Mouse (Mus musculus): Measurements from ENCODE around the gene Nisch. TPM values are rescaled to one million over a fixed set of nuclear protein-coding genes. Genes with fewer than 3 reads are reported as not detected.

Nisch gene
- total RNA-seq, 2 experiments from 2014 or later = 257 to 319 TPM

DNA sequence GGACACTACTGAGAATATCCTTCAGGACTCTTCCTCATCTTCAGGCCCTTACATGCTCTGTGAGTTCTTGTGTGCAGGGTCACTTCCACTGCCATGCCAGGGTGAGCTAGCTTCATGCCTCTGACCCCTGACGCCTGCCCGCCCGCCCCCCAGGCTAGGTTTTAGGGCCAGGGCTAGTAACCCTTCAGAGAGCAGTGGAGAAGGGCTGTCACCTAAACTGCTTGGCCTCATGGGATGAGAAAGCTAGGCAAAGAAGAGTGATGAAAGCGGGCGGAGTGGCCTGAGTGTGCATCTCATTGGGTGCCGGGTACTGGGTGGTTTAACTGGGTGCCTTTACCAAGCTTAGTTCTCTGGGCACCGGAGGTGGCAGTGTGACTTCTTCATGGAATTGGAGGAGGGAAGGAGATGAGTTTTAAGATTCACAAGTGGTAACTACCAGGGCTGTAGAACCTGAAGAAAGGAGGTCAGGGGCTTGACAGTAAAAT, 84.2 kb downstream of the Nisch start:
- peak in 1 of 2 experiments; percentile 14 for DNase-seq (ENCODE audit: low spot score in 2 of 2)

DNA sequence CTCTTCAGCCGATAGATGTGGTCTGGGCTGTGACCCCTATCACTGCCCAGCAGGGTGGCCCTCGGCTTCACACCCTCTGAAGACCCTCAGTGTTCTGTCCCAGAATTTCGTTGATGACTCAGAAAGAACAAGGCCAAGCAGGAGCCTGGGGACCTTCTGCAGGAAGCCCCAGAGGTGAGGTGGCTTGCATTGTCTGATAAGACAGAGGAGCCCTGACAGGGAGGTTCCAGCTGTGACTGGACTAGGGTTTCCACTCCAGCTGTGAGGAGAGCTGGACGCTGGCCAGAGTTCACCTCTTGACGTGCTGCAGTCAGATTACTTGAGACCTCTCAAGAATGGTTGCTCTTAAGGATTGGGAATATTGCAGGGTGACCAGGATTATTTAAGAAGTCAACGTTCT, 84.7 kb downstream of the Nisch start:
- peak in 1 of 2 experiments; percentile 22 for DNase-seq (ENCODE audit: low spot score in 2 of 2)

DNA sequence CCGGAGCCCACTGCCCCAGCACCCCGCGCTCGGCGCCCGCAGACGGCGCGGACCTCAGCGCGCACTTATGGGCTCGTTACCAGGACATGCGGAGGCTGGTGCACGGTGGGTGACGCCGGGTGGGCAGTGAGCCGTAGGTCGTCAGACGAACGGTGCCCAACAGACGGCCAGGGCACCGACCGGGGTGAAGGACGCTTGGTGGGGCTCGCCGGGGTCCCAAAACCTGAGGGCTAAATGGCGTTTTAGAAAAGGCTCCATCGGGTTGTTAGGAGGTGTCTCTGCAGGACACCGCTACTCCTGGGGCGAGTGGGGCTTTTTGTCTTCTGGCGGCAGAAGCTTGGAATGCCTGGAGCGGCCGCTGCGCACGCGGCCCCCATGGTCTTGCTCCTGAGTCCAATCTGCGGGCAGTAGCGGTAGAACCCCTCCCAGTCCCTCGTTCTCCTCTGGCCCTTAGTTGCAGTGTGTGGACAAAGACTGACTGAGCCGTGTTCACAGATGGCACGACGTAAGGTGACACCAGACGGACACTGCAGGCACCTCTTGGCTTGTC, 85.4 kb downstream of the Nisch start:
- peak in 1 of 2 experiments; percentile 33 for DNase-seq (ENCODE audit: low spot score in 2 of 2)

DNA sequence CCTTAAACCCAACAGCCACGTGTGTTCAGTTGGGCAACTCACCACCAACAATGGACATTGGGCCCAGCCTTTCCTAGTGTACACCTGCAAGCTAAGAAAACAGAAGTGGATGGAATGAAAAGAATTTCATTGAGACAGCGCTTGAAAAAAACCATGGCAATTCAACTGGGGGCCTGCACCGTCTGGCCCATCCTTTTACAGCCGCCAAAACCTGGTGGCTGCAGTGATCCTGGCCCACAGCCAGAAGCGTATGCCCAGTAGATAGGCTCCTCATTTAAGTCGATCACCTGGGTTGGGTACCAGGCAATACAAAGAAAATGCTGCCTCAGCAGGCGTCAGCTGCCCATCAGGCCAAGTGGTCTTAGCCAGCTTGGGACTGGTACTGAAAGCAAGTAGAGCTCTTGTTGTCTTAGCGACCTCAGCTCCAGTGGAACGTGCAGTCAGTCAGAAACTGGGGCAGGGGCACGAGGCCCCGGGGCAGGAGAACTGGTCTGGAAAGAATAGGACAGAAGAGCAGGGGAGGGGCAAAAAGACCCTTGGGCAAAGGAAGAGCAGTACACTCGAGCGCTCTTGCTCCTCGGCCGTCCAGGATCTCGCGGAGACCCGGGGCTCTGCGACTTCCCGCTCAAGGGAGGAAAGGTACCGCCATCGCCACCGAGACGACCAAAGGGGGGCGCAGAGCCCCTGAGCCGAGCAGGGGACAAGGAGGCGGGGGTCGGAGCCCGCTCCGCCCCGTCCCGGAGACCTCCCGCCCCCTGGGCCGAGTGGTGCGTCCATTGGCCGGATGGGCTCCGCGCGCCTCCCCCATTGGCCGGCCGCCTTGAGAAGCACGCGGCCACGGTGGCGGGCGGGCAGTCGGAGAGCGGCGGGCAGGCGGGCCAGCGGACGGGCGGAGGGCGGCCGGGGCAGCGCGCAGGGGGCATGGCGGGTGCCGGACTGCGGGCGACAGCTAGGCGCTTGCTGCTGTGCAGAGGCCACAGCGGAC, 86.2 kb downstream of the Nisch start, which contains the start of gene Nt5dc2:
Gene Nt5dc2, plus strand, starts transcription at position 818 of the 985 bp plus-strand sequence.
- peak; percentile 86 to 88 for DNase-seq (ENCODE audit: low spot score in 2 of 2)

DNA sequence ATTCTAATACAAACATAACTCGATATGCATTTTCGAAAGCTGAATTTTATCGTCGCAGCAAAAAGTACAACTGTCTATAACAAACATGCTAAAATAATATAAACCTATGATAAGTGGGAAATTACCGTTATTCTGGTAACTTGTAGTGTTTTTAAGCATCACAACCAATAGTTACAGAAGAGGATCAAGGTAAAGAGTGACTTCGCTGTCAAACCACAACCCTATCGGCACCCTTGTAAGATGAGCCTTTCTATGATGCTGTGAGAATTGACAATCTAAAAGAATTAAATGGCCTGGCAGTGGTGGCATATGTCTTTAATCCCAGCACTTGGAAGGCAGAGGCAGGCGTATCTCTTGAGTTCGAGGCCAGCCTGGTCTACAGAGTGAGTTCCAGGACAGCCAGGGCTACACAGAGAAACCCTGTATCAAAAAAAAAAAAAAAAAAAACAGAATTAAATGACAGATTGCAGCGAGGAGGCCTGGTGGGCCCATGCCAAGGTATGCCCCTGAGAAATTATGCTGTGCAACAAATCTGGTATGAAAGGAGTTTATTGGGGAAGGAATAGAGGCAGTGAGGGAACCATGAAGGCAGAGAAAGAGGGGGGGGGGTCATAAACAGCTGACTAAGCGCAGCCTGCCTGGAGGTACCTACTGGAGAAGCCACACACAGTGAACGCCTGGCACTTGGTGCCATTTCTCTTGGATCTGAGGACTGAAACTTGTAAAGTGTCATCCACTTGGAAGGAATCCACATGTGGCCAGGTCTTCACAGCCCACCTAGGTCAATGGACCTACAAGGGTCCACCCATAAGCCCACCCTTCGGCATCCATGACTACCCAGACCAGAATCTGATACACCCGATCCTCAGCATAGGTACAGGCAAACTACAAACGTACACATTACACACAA, 87.2 kb downstream of the Nisch start:
- peak in 1 of 2 experiments; percentile 17 for DNase-seq (ENCODE audit: low spot score in 2 of 2)

DNA sequence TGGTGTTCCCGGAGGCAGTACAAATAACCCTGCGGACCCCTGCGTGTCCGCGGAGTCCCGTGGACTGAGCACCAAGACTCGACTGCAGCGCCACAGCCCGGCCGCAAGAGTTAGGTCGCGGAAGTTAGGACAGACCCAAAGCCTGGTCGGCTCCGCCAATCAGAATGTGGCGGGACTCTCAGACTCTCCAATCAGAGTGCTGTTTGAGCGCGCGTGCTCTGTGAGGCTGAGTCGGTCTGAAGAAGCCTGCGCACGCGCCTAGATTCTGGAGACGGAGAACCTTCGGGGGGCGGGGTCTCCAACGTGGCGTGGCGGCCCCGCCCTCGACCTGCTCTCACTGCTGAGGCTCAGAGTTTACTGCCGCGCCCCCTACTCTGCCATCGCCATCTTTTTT, 87.9 kb downstream of the Nisch start, which contains the start of gene Smim4:
Gene Smim4, minus strand, starts transcription at position 131 of the 394 bp plus-strand sequence.
- DNase-seq (ENCODE audit: low spot score in 2 of 2) = peak; percentile 86 to 91

DNA sequence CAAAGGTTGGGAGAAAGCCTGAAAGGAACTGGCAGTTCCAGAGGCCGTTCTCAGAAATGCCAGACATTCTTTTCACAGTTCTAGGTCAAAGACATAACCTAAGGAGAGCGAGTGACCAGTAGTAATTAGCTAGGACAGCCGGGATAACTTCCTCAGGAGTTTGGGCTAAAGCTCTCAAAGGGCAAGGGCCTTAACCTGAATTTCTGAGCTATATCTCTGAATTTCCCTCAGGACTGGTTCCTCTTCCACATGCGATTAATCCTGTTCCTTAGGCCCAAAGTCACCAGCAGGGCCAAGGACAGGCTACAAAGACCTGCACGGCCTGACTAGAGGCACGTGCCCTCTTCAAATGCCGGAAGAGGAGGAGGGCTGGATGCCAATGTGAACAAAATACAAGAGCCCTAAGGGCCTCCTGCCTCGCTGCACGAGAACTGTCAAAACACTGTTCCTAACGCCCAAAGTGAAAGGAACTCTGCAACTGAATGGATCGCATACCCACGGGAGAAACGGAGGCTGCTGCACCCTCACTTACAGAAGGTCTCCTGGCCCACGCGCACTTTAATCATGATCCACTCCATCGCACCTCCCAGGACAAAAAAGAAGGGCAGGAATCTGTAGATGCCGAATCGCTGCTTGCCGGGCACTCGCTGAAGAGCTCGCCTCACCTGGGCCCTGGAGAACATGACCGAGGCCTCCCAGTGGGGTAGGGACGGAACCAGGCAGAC, 88.5 kb downstream of the Nisch start:
- peak; percentile 43 to 47 for DNase-seq (ENCODE audit: low spot score in 2 of 2)

DNA sequence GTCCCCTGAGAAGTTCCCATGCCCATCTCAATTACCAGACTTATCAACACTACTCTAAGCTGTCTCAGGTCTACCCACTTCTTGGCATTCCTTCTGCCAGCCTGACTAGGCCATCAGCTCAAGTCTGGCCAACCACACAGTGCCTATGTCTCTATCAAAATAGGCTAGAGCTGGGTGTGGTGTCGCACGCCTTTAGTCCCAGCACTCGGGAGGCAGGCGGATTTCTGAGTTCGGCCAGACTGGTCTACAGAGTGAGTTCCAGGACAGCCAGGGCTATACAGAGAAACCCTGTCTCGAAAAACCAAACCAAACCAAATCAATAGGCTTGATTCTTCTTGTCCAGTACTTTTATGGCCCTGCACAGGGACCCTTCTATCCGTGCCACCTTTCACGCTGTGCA, 89.9 kb downstream of the Nisch start:
- DNase-seq (ENCODE audit: low spot score in 2 of 2) = no peak

DNA sequence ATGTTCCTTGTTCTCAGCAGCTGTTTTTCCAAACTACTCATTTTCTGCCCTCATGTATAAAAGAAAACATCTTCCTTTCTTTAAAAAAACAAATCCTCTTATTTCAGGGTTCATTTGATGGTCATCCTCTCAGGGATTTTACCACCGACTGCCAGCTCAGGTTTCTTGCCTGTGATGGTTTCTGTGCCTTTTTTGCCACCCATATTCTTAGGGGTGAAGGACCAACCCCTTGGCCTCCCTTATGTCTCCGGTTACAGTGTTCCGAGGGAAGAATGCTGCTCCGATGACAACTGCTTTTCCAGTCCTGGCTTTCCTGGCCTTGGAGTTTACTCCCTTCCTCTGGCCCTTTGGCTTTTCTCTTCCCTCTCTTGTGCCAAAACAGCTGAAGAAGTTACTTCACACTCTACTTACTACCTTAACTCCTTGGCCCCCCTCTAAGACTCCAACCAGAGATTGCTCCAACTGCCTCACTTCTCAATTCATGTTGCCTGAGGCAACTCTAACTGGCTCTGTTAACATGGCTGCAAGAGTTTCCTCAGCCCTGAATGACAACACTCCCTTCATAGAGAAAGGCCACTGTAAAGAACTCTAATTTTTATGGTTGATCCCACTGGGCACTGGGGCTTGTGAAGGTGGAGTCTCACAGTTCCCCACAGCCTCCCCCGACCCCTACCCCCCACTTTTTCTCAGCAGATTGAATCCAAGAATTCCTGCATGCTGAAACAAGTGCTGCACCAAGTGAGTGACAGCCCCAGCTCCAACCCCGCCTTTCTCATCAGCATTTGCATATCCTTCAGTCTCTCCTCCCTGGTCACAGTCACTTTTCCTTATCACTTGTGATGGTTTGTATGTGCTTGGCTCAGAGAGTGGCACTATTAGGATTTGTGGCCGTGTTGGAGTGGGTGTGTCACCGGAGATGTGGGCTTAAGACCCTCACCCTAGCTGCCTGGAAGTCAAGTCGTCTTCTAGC, 91.4 kb downstream of the Nisch start:
- DNase-seq (ENCODE audit: low spot score in 2 of 2) = no peak

Other genes starting within 250 kb of the Nisch start
- 10 to 100 TPM; 44.7 to 51.0 TPM for gene Glt8d1, start 215.5 kb downstream of the Nisch start, total RNA-seq (2021)
- 100 to 1,000 TPM; 210 to 259 TPM for gene Spcs1, start 215.3 kb downstream of the Nisch start, total RNA-seq (2021)
- 10 to 100 TPM; 38.5 to 48.1 TPM for gene Pbrm1, start 197.8 kb downstream of the Nisch start, total RNA-seq (2021)
- 100 to 1,000 TPM; 103 to 127 TPM for gene Gnl3, start 197.8 kb downstream of the Nisch start, total RNA-seq (2021)
- gene Smim4, start 88.0 kb downstream of the Nisch start, total RNA-seq (2021) = 10 to 100 TPM; 63.6 to 81.3 TPM
- 10 to 100 TPM; 27.0 to 32.7 TPM for gene Nt5dc2, start 85.9 kb downstream of the Nisch start, total RNA-seq (2021)
- gene Stab1, start 48.3 kb downstream of the Nisch start, total RNA-seq (2021) = 10 to 100 TPM; 83.4 to 93.7 TPM
- gene Tnnc1, start 8.6 kb downstream of the Nisch start, total RNA-seq (2021) = 1 to 10 TPM in 1 of 2 experiments, under 1 TPM in 1; 0.74 to 1.7 TPM
- gene Sema3g, start 914 bp upstream of the Nisch start, total RNA-seq (2021) = 10 to 100 TPM in 1 of 2 experiments, 1 to 10 TPM in 1; 8.5 to 10.6 TPM
- 1 to 10 TPM; 5.8 to 6.7 TPM for gene Phf7, start 34.4 kb upstream of the Nisch start, total RNA-seq (2021)
- gene Bap1, start 34.5 kb upstream of the Nisch start, total RNA-seq (2021) = 10 to 100 TPM; 55.9 to 69.2 TPM
- gene Dnah1, start 107.0 kb upstream of the Nisch start, total RNA-seq (2021) = 1 to 10 TPM; 1.5 to 2.0 TPM
- 10 to 100 TPM; 32.9 to 45.3 TPM for gene Capn7, start 119.7 kb upstream of the Nisch start, total RNA-seq (2021)
- 100 to 1,000 TPM; 136 to 182 TPM for gene Sh3bp5, start 219.1 kb upstream of the Nisch start, total RNA-seq (2021)